Mouse (Mus musculus) gonadal fat pad, adult 2 months (tissue): Measurements from ENCODE around the gene Ddx3x. TPM values are rescaled to one million over a fixed set of nuclear protein-coding genes. Genes with fewer than 3 reads are reported as not detected.
"Not testable (repeated sequence)": the region's sequence is repeated elsewhere in the genome, so short reads cannot be mapped to it uniquely, and the experiment has no call there.

Experiments used
- DNase-seq: peaks from one replicate; pipeline ENCODE4 v3.0.0-alpha.2; 2012; ENCODE audit warnings: low read depth
- polyA plus RNA-seq: library from polyadenylated mRNA; depleted of rRNA; stranded (reverse); fragments of >200 nt; gene quantifications from 2 replicates; pipeline ENCODE4 v1.2.3, GENCODE M21; 2012; rRNA removed

The Ddx3x gene
- polyA plus RNA-seq = 22.6 and 29.4 TPM in 2 replicates

GRCm38 (mm10) chrX:13280409-13281328 lies at the start of gene Ddx3x:
Gene Ddx3x, plus strand, starts transcription at chrX:13280970.
- peak; percentile 40 for DNase-seq

- no peak for DNase-seq
Measured at GRCm38 (mm10) chrX:13231243-13231642, 49.5 kb upstream of the Ddx3x start.

- not testable (repeated sequence) for DNase-seq
Measured at GRCm38 (mm10) chrX:13232834-13233233, 47.9 kb upstream of the Ddx3x start.

GRCm38 (mm10) chrX:13233631-13234030 lies 47.1 kb upstream of the Ddx3x start:
- DNase-seq = no peak

- no peak for DNase-seq
Measured at GRCm38 (mm10) chrX:13234709-13235108, 46.1 kb upstream of the Ddx3x start.

- no peak for DNase-seq
Measured at GRCm38 (mm10) chrX:13236100-13236568, 44.6 kb upstream of the Ddx3x start.

- no peak for DNase-seq
Measured at GRCm38 (mm10) chrX:13239455-13239854, 41.3 kb upstream of the Ddx3x start.

- no peak for DNase-seq
Measured at GRCm38 (mm10) chrX:13240646-13241425, 39.9 kb upstream of the Ddx3x start.

GRCm38 (mm10) chrX:13241426-13242319 lies 39.1 kb upstream of the Ddx3x start:
- DNase-seq = no peak

GRCm38 (mm10) chrX:13242320-13243096 lies 38.3 kb upstream of the Ddx3x start:
- no peak for DNase-seq

- DNase-seq = no peak
Measured at GRCm38 (mm10) chrX:13243133-13244123, 37.3 kb upstream of the Ddx3x start.

GRCm38 (mm10) chrX:13244588-13244987 lies 36.2 kb upstream of the Ddx3x start:
- no peak for DNase-seq

- DNase-seq = no peak
Measured at GRCm38 (mm10) chrX:13245027-13245426, 35.7 kb upstream of the Ddx3x start.

GRCm38 (mm10) chrX:13251683-13252082 lies 29.1 kb upstream of the Ddx3x start:
- no peak for DNase-seq

GRCm38 (mm10) chrX:13254273-13254672 lies 26.5 kb upstream of the Ddx3x start:
- no peak for DNase-seq

GRCm38 (mm10) chrX:13263356-13263755 lies 17.4 kb upstream of the Ddx3x start:
- DNase-seq = no peak

GRCm38 (mm10) chrX:13275519-13276137 lies 5.1 kb upstream of the Ddx3x start:
- no peak for DNase-seq

GRCm38 (mm10) chrX:13278996-13279395 lies 1.8 kb upstream of the Ddx3x start:
- no peak for DNase-seq

- no peak for DNase-seq
Measured at GRCm38 (mm10) chrX:13280037-13280408, 747 bp upstream of the Ddx3x start.
